Mouse (Mus musculus) spleen, adult 18-20 months (tissue): ENCODE measurements around the gene Cc2d1a.

Experiments
- DNase-seq, 2 experiments: peaks; one replicate each; pipeline ENCODE4 v3.0.0; 2022; ENCODE audit warnings: mixed read lengths in 2 of 2

Gene Cc2d1a

GRCm38 (mm10) chr8:84103601-84104000 is 44.1 kb downstream of the Cc2d1a start:
- DNase-seq: no peak

GRCm38 (mm10) chr8:84101476-84102270 is 46.1 kb downstream of the Cc2d1a start:
- no peak for DNase-seq

- DNase-seq: no peak
These were observed 49.4 kb downstream of the Cc2d1a start for GRCm38 (mm10) chr8:84098376-84098775.

- no peak for DNase-seq
These were observed 51.7 kb downstream of the Cc2d1a start for GRCm38 (mm10) chr8:84096061-84096460.

- no peak for DNase-seq
These were observed 57.2 kb downstream of the Cc2d1a start for GRCm38 (mm10) chr8:84090585-84090984.

GRCm38 (mm10) chr8:84089277-84089676 is 58.5 kb downstream of the Cc2d1a start:
- DNase-seq: no peak

- no peak for DNase-seq
These were observed 59.9 kb downstream of the Cc2d1a start for GRCm38 (mm10) chr8:84087821-84088220.

GRCm38 (mm10) chr8:84087156-84087555 is 60.6 kb downstream of the Cc2d1a start:
- DNase-seq: no peak

GRCm38 (mm10) chr8:84084341-84085115 is 63.2 kb downstream of the Cc2d1a start:
- no peak for DNase-seq

- no peak for DNase-seq
These were observed 63.9 kb downstream of the Cc2d1a start for GRCm38 (mm10) chr8:84083829-84084241.
